In genomic region chr5:137683388-137684293, GRCm38 (mm10) we compare ENCODE assay signal across 8 mouse cellular contexts. TPM values are rescaled to one million over a fixed set of nuclear protein-coding genes. Genes with fewer than 3 reads are reported as not detected.
DNase-seq lines count a peak whose midpoint lies in the region; ATAC-seq lines count a peak whose summit lies in the region.

No protein-coding gene starts in this region.

- peak overlapping the region; percentile 77 for H3K9ac ChIP-seq in hindbrain, embryonic 16.5 days (ENCODE audit: low read depth, low read length)
- peak overlapping the region; percentile 86 for H3K9ac ChIP-seq in liver, embryonic 15.5 days

- no peaks in the 10 kb centered on the region for H3K27me3 ChIP-seq in hindbrain, embryonic 16.5 days (replicated peaks; ENCODE audit: control insufficient read depth, insufficient read depth, low read length)
- H3K27me3 ChIP-seq in liver, embryonic 15.5 days, result no peaks in the 10 kb centered on the region

- H3K27ac ChIP-seq in hindbrain, embryonic 16.5 days (ENCODE audit: low read depth, low read length), result peak overlapping the region; percentile 88
- H3K27ac ChIP-seq in liver, embryonic 15.5 days (replicated peaks), result peak overlapping the region; percentile 97

- H3K9me3 ChIP-seq in hindbrain, embryonic 16.5 days (ENCODE audit: control insufficient read depth, low read length), result no peaks in the 10 kb centered on the region
- H3K9me3 ChIP-seq in liver, embryonic 15.5 days (replicated peaks), result no peaks in the 10 kb centered on the region

- peaks cover 17% of the 10 kb centered on the region for H3K4me1 ChIP-seq in hindbrain, embryonic 16.5 days (ENCODE audit: control insufficient read depth, insufficient read depth, low read depth, low read length)
- H3K4me1 ChIP-seq in liver, embryonic 15.5 days (replicated peaks), result peaks cover 78% of the 10 kb centered on the region

- H3K4me2 ChIP-seq in hindbrain, embryonic 16.5 days (ENCODE audit: low read length), result peak overlapping the region; percentile 94
- peak overlapping the region; percentile 89 for H3K4me2 ChIP-seq in liver, embryonic 15.5 days

- no peak for ATAC-seq in hindbrain, embryonic 16.5 days
- ATAC-seq in liver, embryonic 15.5 days (ENCODE audit: insufficient read depth), result no peak

- peak overlapping the region; percentile 78 for H3K4me3 ChIP-seq in hindbrain, embryonic 16.5 days (ENCODE audit: low read length)
- peak overlapping the region; percentile 92 for H3K4me3 ChIP-seq in liver, embryonic 15.5 days (replicated peaks)

- 12% methylated on average over 28 of the region's 28 CpGs for WGBS in hindbrain, embryonic 16.5 days
- 3% methylated on average over 28 of the region's 28 CpGs for WGBS in liver, embryonic 15.5 days (ENCODE audit: insufficient replicate concordance)

- H3K36me3 ChIP-seq in hindbrain, embryonic 16.5 days (ENCODE audit: control insufficient read depth, insufficient read depth, low read length), result no peaks in the 10 kb centered on the region
- H3K36me3 ChIP-seq in liver, embryonic 15.5 days (replicated peaks), result peaks cover 39% of the 10 kb centered on the region

- peak; percentile 35 for DNase-seq in cerebellum, adult 11-12 months
- DNase-seq in cerebellum, postnatal 25 days, result no peak
- peak; percentile 72 for DNase-seq in 416B (ENCODE audit: low read depth)
- peak; percentile 6 to 13 for DNase-seq in cerebellum, postnatal 36 days
- peak; percentile 29 for DNase-seq in right cerebral cortex, postnatal 25 days
- no peak for DNase-seq in layer of hippocampus, postnatal 10 days (ENCODE audit: low spot score in 2 of 2)

RNA-seq across cellular contexts. Expression of gene Agfg2, which starts 0.9 kb away (rescaled TPM):
- 20.1 and 21.7 TPM in 2 replicates for polyA plus RNA-seq in hindbrain, embryonic 16.5 days (2015; fragmentation: Nextera tagmentation; extraction: Ambion mirVana)
- 35.3 and 35.6 TPM in 2 replicates for polyA plus RNA-seq in liver, embryonic 15.5 days (2015; fragmentation: Nextera tagmentation; extraction: Ambion mirVana)
- total RNA-seq in layer of hippocampus, postnatal 10 days (2021), result 10 to 100 TPM; 46.2 to 46.9 TPM

RNA-seq across cellular contexts. Expression of gene Irs3, which starts 38.1 kb away (rescaled TPM):
- polyA plus RNA-seq in hindbrain, embryonic 16.5 days (2015; fragmentation: Nextera tagmentation; extraction: Ambion mirVana), result 0.11 and 0.16 TPM in 2 replicates
- 0.07 TPM in 1 of 2 replicates, not detected in the other for polyA plus RNA-seq in liver, embryonic 15.5 days (2015; fragmentation: Nextera tagmentation; extraction: Ambion mirVana)
- total RNA-seq in layer of hippocampus, postnatal 10 days (2021), result under 1 TPM; 0.18 to 0.25 TPM

RNA-seq across cellular contexts. Expression of gene Sap25, which starts 42.5 kb away (rescaled TPM):
- polyA plus RNA-seq in hindbrain, embryonic 16.5 days (2015; fragmentation: Nextera tagmentation; extraction: Ambion mirVana), result 3.4 and 6.6 TPM in 2 replicates
- 3.6 and 4.6 TPM in 2 replicates for polyA plus RNA-seq in liver, embryonic 15.5 days (2015; fragmentation: Nextera tagmentation; extraction: Ambion mirVana)
- total RNA-seq in layer of hippocampus, postnatal 10 days (2021), result 1 to 10 TPM; 5.0 to 7.5 TPM

RNA-seq across cellular contexts. Expression of gene Gm20605, which starts 54.7 kb away (rescaled TPM):
- 7.4 and 7.6 TPM in 2 replicates for polyA plus RNA-seq in hindbrain, embryonic 16.5 days (2015; fragmentation: Nextera tagmentation; extraction: Ambion mirVana)
- polyA plus RNA-seq in liver, embryonic 15.5 days (2015; fragmentation: Nextera tagmentation; extraction: Ambion mirVana), result 6.0 and 7.8 TPM in 2 replicates
- total RNA-seq in layer of hippocampus, postnatal 10 days (2021), result 1 to 10 TPM; 8.7 to 8.9 TPM

RNA-seq across cellular contexts. Expression of gene Lrch4, which starts 54.7 kb away (rescaled TPM):
- polyA plus RNA-seq in hindbrain, embryonic 16.5 days (2015; fragmentation: Nextera tagmentation; extraction: Ambion mirVana), result 14.9 and 21.6 TPM in 2 replicates
- polyA plus RNA-seq in liver, embryonic 15.5 days (2015; fragmentation: Nextera tagmentation; extraction: Ambion mirVana), result 25.7 and 26.4 TPM in 2 replicates
- 10 to 100 TPM; 13.2 to 20.1 TPM for total RNA-seq in layer of hippocampus, postnatal 10 days (2021)

Comparison
In these comparisons a context has a peak if more than half of its experiments do, and no peak if none do; other contexts are left out.
1. DNase-seq: peak in cerebellum, adult 11-12 months (single experiment), 416B (single experiment), cerebellum, postnatal 36 days (2 of 2) and right cerebral cortex, postnatal 25 days (single experiment); none in cerebellum, postnatal 25 days (0 of 2) and layer of hippocampus, postnatal 10 days (0 of 2).